Mouse (Mus musculus): ENCODE measurements at regions not wholly inside any gene's neighbourhood (a gene's known extent, or its start where the extent isn't known, plus 50 kb on each side); places are given as distances from the start of the nearest gene placed in this dataset.

- no peak overlapping the region for H3K9ac ChIP-seq (replicated peaks; ENCODE audit: low read depth)
- no peaks in the 10 kb centered on the region for H3K27me3 ChIP-seq (replicated peaks; ENCODE audit: insufficient read depth, low read length)
- 59% methylated on average over 1 of the region's 1 CpGs for WGBS
- TF ChIP-seq EP300 (IDR thresholded peaks at IDR 0.05), result no peak
- no peaks in the 10 kb centered on the region for H3K36me3 ChIP-seq (ENCODE audit: insufficient read depth, low read length)
- H3K4me1 ChIP-seq (ENCODE audit: insufficient read depth, low read depth, low read length), result no peaks in the 10 kb centered on the region
- DNase-seq (ENCODE audit: low spot score) (no peak), ATAC-seq (no peak)
- no peaks in the 10 kb centered on the region for H3K9me3 ChIP-seq (ENCODE audit: low read length)
- H3K4me3 ChIP-seq (ENCODE audit: low read depth, low read length), result no peak overlapping the region
- H3K27ac ChIP-seq (ENCODE audit: low read length), result no peak overlapping the region
- H3K4me2 ChIP-seq (replicated peaks; ENCODE audit: low read depth, low read length), result no peak overlapping the region
Observed at GRCm38 (mm10) chr16:55539179-55539578, 241.4 kb upstream of the Zpld1 start.

GRCm38 (mm10) chr16:55537548-55537947 lies 239.8 kb upstream of the Zpld1 start:
- H3K4me1 ChIP-seq (ENCODE audit: insufficient read depth, low read depth, low read length), result no peaks in the 10 kb centered on the region
- H3K36me3 ChIP-seq (ENCODE audit: insufficient read depth, low read length), result no peaks in the 10 kb centered on the region
- H3K9ac ChIP-seq (replicated peaks; ENCODE audit: low read depth), result no peak overlapping the region
- TF ChIP-seq EP300 (IDR thresholded peaks at IDR 0.05) (no peak), CTCF (IDR thresholded peaks at IDR 0.05) (no peak)
- no peak overlapping the region for H3K27ac ChIP-seq (ENCODE audit: low read length)
- no peak overlapping the region for H3K4me3 ChIP-seq (ENCODE audit: low read depth, low read length)
- no peak for DNase-seq (ENCODE audit: low spot score)
- no peaks in the 10 kb centered on the region for H3K9me3 ChIP-seq (ENCODE audit: low read length)
- WGBS, result 71% methylated on average over 5 of the region's 5 CpGs
- H3K27me3 ChIP-seq (replicated peaks; ENCODE audit: insufficient read depth, low read length), result no peaks in the 10 kb centered on the region
- no peak overlapping the region for H3K4me2 ChIP-seq (replicated peaks; ENCODE audit: low read depth, low read length)
- no peak for ATAC-seq

- Histone ChIP-seq H3K9ac (replicated peaks; ENCODE audit: low read depth) (no peak overlapping the region), H3K27ac (ENCODE audit: low read length) (no peak overlapping the region), H3K9me3 (ENCODE audit: low read length) (no peaks in the 10 kb centered on the region), H3K4me3 (ENCODE audit: low read depth, low read length) (no peak overlapping the region), H3K27me3 (replicated peaks; ENCODE audit: insufficient read depth, low read length) (no peaks in the 10 kb centered on the region), H3K4me1 (ENCODE audit: insufficient read depth, low read depth, low read length) (no peaks in the 10 kb centered on the region), H3K4me2 (replicated peaks; ENCODE audit: low read depth, low read length) (no peak overlapping the region), H3K36me3 (ENCODE audit: insufficient read depth, low read length) (no peaks in the 10 kb centered on the region)
- 57% methylated on average over 3 of the region's 3 CpGs for WGBS
- ATAC-seq (no peak), DNase-seq (ENCODE audit: low spot score) (no peak)
- no peak for TF ChIP-seq CTCF (IDR thresholded peaks at IDR 0.05)
- no peak for TF ChIP-seq EP300 (IDR thresholded peaks at IDR 0.05)
Observed at GRCm38 (mm10) chr16:55532686-55533085, 234.9 kb upstream of the Zpld1 start.

GRCm38 (mm10) chr16:55530844-55531243 lies 233.1 kb upstream of the Zpld1 start:
- H3K4me1 ChIP-seq (ENCODE audit: insufficient read depth, low read depth, low read length), result no peaks in the 10 kb centered on the region
- H3K9me3 ChIP-seq (ENCODE audit: low read length), result no peaks in the 10 kb centered on the region
- ATAC-seq (no peak), DNase-seq (ENCODE audit: low spot score) (no peak)
- H3K36me3 ChIP-seq (ENCODE audit: insufficient read depth, low read length), result no peaks in the 10 kb centered on the region
- no peak overlapping the region for H3K4me2 ChIP-seq (replicated peaks; ENCODE audit: low read depth, low read length)
- no peak for TF ChIP-seq EP300 (IDR thresholded peaks at IDR 0.05)
- no peak for TF ChIP-seq CTCF (IDR thresholded peaks at IDR 0.05)
- no peak overlapping the region for H3K9ac ChIP-seq (replicated peaks; ENCODE audit: low read depth)
- H3K27ac ChIP-seq (ENCODE audit: low read length), result no peak overlapping the region
- no peak overlapping the region for H3K4me3 ChIP-seq (ENCODE audit: low read depth, low read length)
- H3K27me3 ChIP-seq (replicated peaks; ENCODE audit: insufficient read depth, low read length), result no peaks in the 10 kb centered on the region

- H3K36me3 ChIP-seq (ENCODE audit: insufficient read depth, low read length), result no peaks in the 10 kb centered on the region
- no peak for TF ChIP-seq CTCF (IDR thresholded peaks at IDR 0.05)
- no peak for TF ChIP-seq EP300 (IDR thresholded peaks at IDR 0.05)
- H3K27ac ChIP-seq (ENCODE audit: low read length), result no peak overlapping the region
- no peaks in the 10 kb centered on the region for H3K27me3 ChIP-seq (replicated peaks; ENCODE audit: insufficient read depth, low read length)
- DNase-seq (ENCODE audit: low spot score), result no peak
- 89% methylated on average over 5 of the region's 5 CpGs for WGBS
- no peak overlapping the region for H3K4me3 ChIP-seq (ENCODE audit: low read depth, low read length)
- H3K9me3 ChIP-seq (ENCODE audit: low read length), result no peaks in the 10 kb centered on the region
- no peak overlapping the region for H3K9ac ChIP-seq (replicated peaks; ENCODE audit: low read depth)
- H3K4me1 ChIP-seq (ENCODE audit: insufficient read depth, low read depth, low read length), result no peaks in the 10 kb centered on the region
- no peak for ATAC-seq
- no peak overlapping the region for H3K4me2 ChIP-seq (replicated peaks; ENCODE audit: low read depth, low read length)
Observed at GRCm38 (mm10) chr16:55527680-55528079, 229.9 kb upstream of the Zpld1 start.

- no peaks in the 10 kb centered on the region for H3K36me3 ChIP-seq (ENCODE audit: insufficient read depth, low read length)
- no peak for TF ChIP-seq CTCF (IDR thresholded peaks at IDR 0.05)
- peak; percentile 29; the same call in 1 of the 2 replicates for TF ChIP-seq EP300 (IDR thresholded peaks at IDR 0.05)
- H3K9ac ChIP-seq (replicated peaks; ENCODE audit: low read depth), result no peak overlapping the region
- WGBS, result 49% methylated on average over 5 of the region's 5 CpGs
- no peak overlapping the region for H3K27ac ChIP-seq (ENCODE audit: low read length)
- H3K4me1 ChIP-seq (ENCODE audit: insufficient read depth, low read depth, low read length), result no peaks in the 10 kb centered on the region
- no peaks in the 10 kb centered on the region for H3K9me3 ChIP-seq (ENCODE audit: low read length)
- H3K4me3 ChIP-seq (ENCODE audit: low read depth, low read length), result no peak overlapping the region
- no peaks in the 10 kb centered on the region for H3K27me3 ChIP-seq (replicated peaks; ENCODE audit: insufficient read depth, low read length)
- ATAC-seq (peak; percentile 46), DNase-seq (ENCODE audit: low spot score) (peak; percentile 28)
- H3K4me2 ChIP-seq (replicated peaks; ENCODE audit: low read depth, low read length), result no peak overlapping the region
Observed at GRCm38 (mm10) chr16:55526230-55526842, 228.6 kb upstream of the Zpld1 start.

- TF ChIP-seq CTCF (IDR thresholded peaks at IDR 0.05) (no peak), EP300 (IDR thresholded peaks at IDR 0.05) (peak; percentile 93)
- H3K4me2 ChIP-seq (replicated peaks; ENCODE audit: low read depth, low read length), result no peak overlapping the region
- no peak overlapping the region for H3K27ac ChIP-seq (ENCODE audit: low read length)
- H3K27me3 ChIP-seq (replicated peaks; ENCODE audit: insufficient read depth, low read length), result no peaks in the 10 kb centered on the region
- no peaks in the 10 kb centered on the region for H3K9me3 ChIP-seq (ENCODE audit: low read length)
- WGBS, result 54% methylated on average over 1 of the region's 1 CpGs
- H3K4me1 ChIP-seq (ENCODE audit: insufficient read depth, low read depth, low read length), result no peaks in the 10 kb centered on the region
- H3K4me3 ChIP-seq (ENCODE audit: low read depth, low read length), result no peak overlapping the region
- ATAC-seq, result peak; percentile 83
- H3K9ac ChIP-seq (replicated peaks; ENCODE audit: low read depth), result no peak overlapping the region
- peak; percentile 85 for DNase-seq (ENCODE audit: low spot score)
- no peaks in the 10 kb centered on the region for H3K36me3 ChIP-seq (ENCODE audit: insufficient read depth, low read length)
Observed at GRCm38 (mm10) chr16:55523264-55523663, 225.5 kb upstream of the Zpld1 start.
